Mouse (Mus musculus) liver, embryonic 14.5 days (tissue): ENCODE results near the gene Gipc2.

ENCODE experiments used
- CTCF ChIP-seq: IDR thresholded peaks from 2 replicates; pipeline ENCODE4 v1.5.1; 2016; ENCODE audit warnings: antibody characterized with exemption, low read depth, control low read depth
- EP300 ChIP-seq: IDR thresholded peaks from 2 replicates; pipeline ENCODE4 v1.6.1; 2016; ENCODE audit warnings: antibody characterized with exemption, low read depth

GRCm38 (mm10) chr3:152101459-152101858 lies 64.6 kb downstream of the Gipc2 start:
- TF ChIP-seq CTCF (peak; percentile 35; the same call in 1 of the 2 replicates), EP300 (no peak)
